Mouse (Mus musculus) limb, embryonic 13.5 days (tissue): Measurements from ENCODE around the gene Pip5k1b. TPM values are rescaled to one million over a fixed set of nuclear protein-coding genes. Genes with fewer than 3 reads are reported as not detected.

Source experiments
- ATAC-seq: fragments of 200-750 bp; cut with Nextera tagmentation; 2 replicates; pipeline ENCODE4 v1.8.0; 2017; ENCODE audit warnings: low read depth, moderate number of reproducible peaks, moderate TSS enrichment; ENCODE audit not compliant: low FRiP score
- H3K27ac ChIP-seq: fragments of 300-500 bp; sonication (generic); 2 replicates; pipeline ENCODE4 v1.5.1; 2015; ENCODE audit warnings: inconsistent platforms, mild to moderate bottlenecking, moderate library complexity
- H3K27me3 ChIP-seq: fragments of 300-500 bp; sonication (generic); 2 replicates; pipeline ENCODE4 v1.6.1; 2015; ENCODE audit warnings: mild to moderate bottlenecking, inconsistent platforms
- H3K36me3 ChIP-seq: fragments of 300-500 bp; sonication (generic); 2 replicates; pipeline ENCODE4 v1.6.1; 2015; ENCODE audit warnings: inconsistent platforms, mild to moderate bottlenecking, moderate library complexity
- H3K4me1 ChIP-seq: fragments of 300-500 bp; sonication (generic); 2 replicates; pipeline ENCODE4 v1.6.1; 2015; ENCODE audit warnings: inconsistent platforms
- H3K4me2 ChIP-seq: fragments of 300-500 bp; sonication (generic); replicated peaks from 2 replicates; pipeline ENCODE4 v1.6.1; 2015; ENCODE audit warnings: inconsistent platforms, mild to moderate bottlenecking, moderate library complexity
- H3K4me3 ChIP-seq: fragments of 300-500 bp; sonication (generic); 2 replicates; pipeline ENCODE4 v1.5.1; 2015; ENCODE audit warnings: moderate library complexity, mild to moderate bottlenecking, inconsistent platforms
- H3K9ac ChIP-seq: fragments of 300-500 bp; sonication (generic); 2 replicates; pipeline ENCODE4 v1.6.1; 2015; ENCODE audit warnings: mild to moderate bottlenecking, inconsistent platforms
- H3K9me3 ChIP-seq: fragments of 300-500 bp; sonication (generic); 2 replicates; pipeline ENCODE4 v1.6.1; 2016; ENCODE audit warnings: inconsistent platforms
- WGBS: fragments of 180-500 bp; shearing (Covaris S2); methylation state at CpG from one replicate; pipeline ENCODE4 v1.1.7; 2015; 5-methylcytosine and 5-hydroxymethylcytosine counted together
- polyA plus RNA-seq: library from polyadenylated mRNA; unstranded; fragments of >200 nt; fragmentation: Nextera tagmentation; extraction: Ambion mirVana; gene quantifications from 2 replicates; pipeline ENCODE4 v1.2.1, GENCODE M21; 2015

Gene Pip5k1b
- polyA plus RNA-seq = 0.56 and 0.65 TPM in 2 replicates

DNA sequence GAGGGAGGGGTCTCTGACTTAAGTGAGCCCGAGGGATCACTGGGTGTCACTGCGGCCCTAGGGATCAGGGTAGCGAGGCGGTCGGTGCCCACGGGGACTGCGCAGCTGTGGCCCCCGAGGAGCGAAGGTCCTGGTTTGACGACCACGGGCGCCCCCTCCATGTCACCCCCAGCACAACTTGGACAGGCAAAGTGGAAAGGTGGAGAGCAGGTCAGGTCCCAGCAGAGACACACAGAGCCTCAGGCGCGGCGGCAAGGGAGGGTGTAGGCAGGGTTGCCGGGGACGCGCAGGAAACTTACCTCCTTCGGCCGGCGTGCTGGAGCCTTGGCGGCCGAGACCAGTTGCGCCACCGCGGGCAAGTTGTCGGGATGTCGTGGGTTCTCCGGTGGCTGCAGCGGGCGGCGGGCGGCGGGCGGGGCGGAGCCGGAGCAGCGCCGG lies at the start of gene Pip5k1b:
Gene Pip5k1b (minus strand): TSS at position 407 of the 438 bp plus-strand sequence.
- 1% methylated on average over 30 of the region's 39 CpGs for WGBS
- Histone ChIP-seq H3K4me1 (peaks cover 24% of the 10 kb centered on the region), H3K4me3 (peak within 1 kb of the TSS; percentile 84), H3K36me3 (no peaks in the 10 kb centered on the region), H3K27me3 (peaks cover 53% of the 10 kb centered on the region), H3K9ac (peak within 1 kb of the TSS; percentile 81), H3K4me2 (peak within 1 kb of the TSS; percentile 96), H3K9me3 (no peaks in the 10 kb centered on the region), H3K27ac (no peak within 1 kb of the TSS)
- ATAC-seq = 0 out of 2 replicates have a peak, but pooled peaks have one; percentile 42

DNA sequence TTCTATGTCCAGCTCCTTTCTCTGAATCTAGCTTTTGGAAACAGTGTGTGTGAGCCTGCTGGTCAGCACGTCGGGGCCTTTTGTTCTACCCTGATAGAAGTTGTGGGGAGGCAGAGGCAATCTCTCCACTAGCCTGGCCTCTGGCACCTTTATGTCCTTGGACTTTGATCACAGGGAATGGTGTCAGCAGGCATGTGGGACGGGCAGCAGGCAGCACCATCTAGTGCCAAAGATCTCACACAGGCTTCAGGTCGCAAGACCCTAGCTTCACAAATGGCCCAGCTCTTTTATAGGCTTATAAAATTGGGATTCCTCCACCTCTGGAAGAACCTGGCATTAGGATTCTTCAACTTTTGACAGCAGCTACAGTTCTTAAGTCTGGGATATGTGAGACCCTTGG lies 48.4 kb upstream of the Pip5k1b start:
- Histone ChIP-seq H3K4me1 (no peaks in the 10 kb centered on the region), H3K4me2 (no peak overlapping the region), H3K27me3 (no peaks in the 10 kb centered on the region), H3K4me3 (no peak overlapping the region), H3K9me3 (peaks cover 7% of the 10 kb centered on the region; the same call in 1 of the 2 replicates), H3K27ac (no peak overlapping the region), H3K36me3 (no peaks in the 10 kb centered on the region), H3K9ac (no peak overlapping the region)
- ATAC-seq = no peak
- WGBS = 55% methylated on average over 4 of the region's 4 CpGs

DNA sequence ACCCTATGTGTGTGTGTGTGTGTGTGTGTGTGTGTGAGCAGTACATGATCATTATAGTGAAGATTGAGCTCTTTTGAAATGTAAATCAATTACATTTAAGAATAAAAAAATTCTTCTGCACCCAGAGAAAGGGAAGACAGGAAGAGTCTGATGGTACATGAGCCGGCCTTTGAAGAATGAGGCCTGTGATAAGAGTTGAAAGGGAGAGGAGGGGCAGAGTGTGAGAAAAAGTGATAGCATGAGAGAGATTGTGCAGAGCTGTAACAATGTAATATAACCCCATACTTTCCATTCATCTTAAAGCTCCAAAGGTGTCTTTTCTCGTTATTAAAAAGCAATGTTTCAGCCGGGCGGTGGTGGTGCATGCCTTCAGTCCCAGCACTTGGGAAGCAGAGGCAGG lies 47.8 kb upstream of the Pip5k1b start:
- no peak overlapping the region for H3K9ac ChIP-seq
- H3K36me3 ChIP-seq = no peaks in the 10 kb centered on the region
- peaks cover 7% of the 10 kb centered on the region; the same call in 1 of the 2 replicates for H3K9me3 ChIP-seq
- no peaks in the 10 kb centered on the region for H3K4me1 ChIP-seq
- 84% methylated on average over 4 of the region's 4 CpGs for WGBS
- H3K27me3 ChIP-seq = no peaks in the 10 kb centered on the region
- no peak for ATAC-seq
- H3K4me2 ChIP-seq = no peak overlapping the region
- no peak overlapping the region for H3K4me3 ChIP-seq
- no peak overlapping the region for H3K27ac ChIP-seq

DNA sequence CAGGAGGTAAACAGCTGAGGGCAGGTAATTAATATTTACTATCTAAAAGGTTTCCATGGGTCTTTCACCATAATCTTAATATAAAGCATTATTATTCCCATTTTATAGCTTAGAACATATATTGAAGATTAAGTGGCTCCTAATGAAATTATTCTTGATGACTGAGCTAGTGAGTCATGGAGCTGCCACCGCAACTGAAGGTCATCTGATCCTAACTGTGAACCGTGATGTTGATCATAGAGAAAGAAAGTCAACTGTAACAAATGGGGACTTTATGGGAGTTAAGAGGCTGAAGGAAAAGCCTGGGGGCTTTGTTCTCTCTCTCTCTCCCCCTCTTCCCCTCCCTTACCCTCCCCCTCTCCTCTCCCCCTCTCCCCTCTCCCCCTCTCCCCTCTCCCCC lies 31.1 kb upstream of the Pip5k1b start:
- 47% methylated on average over 2 of the region's 2 CpGs for WGBS
- Histone ChIP-seq H3K4me3 (no peak overlapping the region), H3K4me2 (no peak overlapping the region), H3K27ac (no peak overlapping the region), H3K36me3 (no peaks in the 10 kb centered on the region), H3K27me3 (no peaks in the 10 kb centered on the region), H3K4me1 (no peaks in the 10 kb centered on the region), H3K9me3 (no peaks in the 10 kb centered on the region), H3K9ac (no peak overlapping the region)
- ATAC-seq = no peak

DNA sequence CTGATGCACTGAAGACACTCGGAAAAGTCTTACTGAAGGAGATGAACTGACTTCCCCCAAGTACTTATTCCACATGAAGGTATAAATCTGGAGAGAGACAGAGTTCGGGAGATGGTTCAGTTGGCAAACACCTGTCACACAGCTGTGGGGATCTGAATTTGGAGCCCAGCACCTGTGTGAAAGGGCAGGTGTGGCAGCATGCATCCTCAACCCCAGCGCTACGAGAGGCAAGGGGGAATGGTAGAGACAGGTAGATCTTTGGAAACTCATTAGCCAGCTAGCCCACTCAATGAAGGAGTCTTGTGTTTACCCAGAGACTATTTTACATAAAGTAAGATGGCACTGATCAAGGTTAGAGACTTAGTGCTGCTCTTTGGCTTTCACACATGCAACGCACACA lies 29.5 kb upstream of the Pip5k1b start:
- no peak for ATAC-seq
- WGBS = 90% methylated on average over 5 of the region's 5 CpGs
- H3K4me3 ChIP-seq = no peak overlapping the region
- H3K9ac ChIP-seq = no peak overlapping the region
- H3K27me3 ChIP-seq = no peaks in the 10 kb centered on the region
- H3K9me3 ChIP-seq = no peaks in the 10 kb centered on the region
- no peaks in the 10 kb centered on the region for H3K4me1 ChIP-seq
- H3K36me3 ChIP-seq = no peaks in the 10 kb centered on the region
- H3K4me2 ChIP-seq = no peak overlapping the region
- H3K27ac ChIP-seq = no peak overlapping the region

DNA sequence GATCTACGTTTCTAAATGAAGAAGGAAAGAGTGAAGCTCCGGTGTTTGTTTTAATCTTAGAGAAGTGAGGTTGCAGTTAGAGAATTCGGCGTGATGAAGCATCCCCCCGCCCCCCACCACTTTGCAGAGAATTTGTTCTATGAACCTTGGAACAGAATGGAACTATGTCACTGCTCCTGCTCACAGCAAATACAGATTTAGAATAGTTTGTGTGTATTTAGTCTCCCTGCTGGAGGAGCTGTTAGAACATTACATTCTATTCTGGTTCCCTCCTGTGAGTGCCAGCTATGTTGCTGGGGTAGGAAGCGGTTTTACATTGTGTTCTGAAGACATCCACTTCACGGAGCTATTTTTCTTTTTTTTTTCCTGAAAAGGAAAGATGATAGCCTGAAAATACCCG lies 28.3 kb upstream of the Pip5k1b start:
- Histone ChIP-seq H3K4me1 (no peaks in the 10 kb centered on the region), H3K4me3 (no peak overlapping the region), H3K36me3 (no peaks in the 10 kb centered on the region), H3K9ac (no peak overlapping the region), H3K27me3 (no peaks in the 10 kb centered on the region), H3K4me2 (no peak overlapping the region), H3K9me3 (no peaks in the 10 kb centered on the region), H3K27ac (no peak overlapping the region)
- WGBS = 83% methylated on average over 8 of the region's 8 CpGs
- no peak for ATAC-seq

DNA sequence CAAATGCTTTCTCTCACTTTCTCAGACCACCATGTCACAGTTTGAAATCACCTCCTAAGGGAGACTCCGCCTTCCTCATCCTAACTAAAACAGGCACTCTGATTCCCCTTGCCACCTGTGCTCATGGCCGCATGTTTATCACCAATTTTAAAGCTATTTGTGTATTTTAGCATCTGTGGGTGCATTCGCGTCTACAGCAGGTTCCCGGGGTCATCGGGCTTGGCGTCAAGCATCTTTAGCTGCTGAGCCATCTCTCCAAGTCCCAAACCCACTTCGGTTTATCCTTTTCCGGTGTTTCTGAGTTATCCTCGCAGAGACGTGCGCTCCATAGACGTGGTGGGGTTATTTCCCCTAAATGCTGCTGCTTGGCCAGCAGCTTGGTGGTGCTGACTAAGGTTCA lies 20.5 kb upstream of the Pip5k1b start:
- Histone ChIP-seq H3K4me3 (no peak overlapping the region), H3K9me3 (no peaks in the 10 kb centered on the region), H3K4me1 (no peaks in the 10 kb centered on the region), H3K27ac (no peak overlapping the region), H3K9ac (no peak overlapping the region), H3K27me3 (no peaks in the 10 kb centered on the region), H3K4me2 (no peak overlapping the region), H3K36me3 (no peaks in the 10 kb centered on the region)
- 88% methylated on average over 13 of the region's 13 CpGs for WGBS
- ATAC-seq = no peak

DNA sequence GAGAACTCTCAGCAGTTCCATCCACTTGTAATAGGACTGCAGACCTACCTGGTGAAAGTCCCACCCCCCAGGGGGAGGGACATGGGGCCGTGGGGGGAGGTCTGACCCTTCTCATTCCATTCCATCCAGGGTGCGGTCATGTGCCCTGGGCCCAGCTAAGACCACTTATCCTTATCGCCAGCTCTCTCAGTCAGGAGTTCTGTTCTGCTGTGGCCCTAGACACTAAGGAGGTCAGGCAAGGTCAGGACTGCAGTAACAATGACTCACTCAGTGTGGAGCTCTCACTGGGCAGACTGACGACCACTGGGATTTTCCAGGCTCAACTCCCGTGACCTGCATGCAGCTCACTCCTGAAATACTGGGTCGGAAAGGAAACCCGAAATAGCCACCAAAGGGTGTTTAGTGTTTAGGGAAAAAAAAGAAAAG lies 16.1 kb upstream of the Pip5k1b start:
- Histone ChIP-seq H3K4me1 (no peaks in the 10 kb centered on the region), H3K9ac (no peak overlapping the region), H3K4me3 (no peak overlapping the region), H3K36me3 (no peaks in the 10 kb centered on the region), H3K9me3 (no peaks in the 10 kb centered on the region), H3K27me3 (no peaks in the 10 kb centered on the region), H3K27ac (no peak overlapping the region), H3K4me2 (no peak overlapping the region)
- ATAC-seq = no peak
- 47% methylated on average over 7 of the region's 7 CpGs for WGBS

DNA sequence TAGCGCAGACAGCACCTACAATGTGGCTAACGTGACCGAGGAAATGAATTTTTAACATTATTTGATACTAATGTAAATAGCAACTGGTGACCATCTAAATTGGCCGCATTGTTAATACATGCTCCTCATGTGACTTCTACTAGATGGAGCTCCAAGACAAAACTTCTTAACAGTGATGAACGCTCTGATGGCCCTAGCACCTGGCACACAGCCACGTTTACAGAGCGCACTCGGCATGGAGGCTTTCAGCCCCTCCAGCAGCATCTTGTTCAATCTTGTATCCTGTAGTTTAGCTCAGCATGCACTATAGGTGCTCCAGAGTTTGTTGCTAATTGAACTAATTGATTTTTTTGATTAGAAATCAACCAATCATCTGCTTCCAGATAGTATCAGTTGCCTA lies 15.3 kb upstream of the Pip5k1b start:
- Histone ChIP-seq H3K27me3 (no peaks in the 10 kb centered on the region), H3K9me3 (no peaks in the 10 kb centered on the region), H3K27ac (no peak overlapping the region), H3K36me3 (no peaks in the 10 kb centered on the region), H3K9ac (no peak overlapping the region), H3K4me3 (no peak overlapping the region), H3K4me1 (no peaks in the 10 kb centered on the region), H3K4me2 (no peak overlapping the region)
- no peak for ATAC-seq
- WGBS = 87% methylated on average over 8 of the region's 8 CpGs

DNA sequence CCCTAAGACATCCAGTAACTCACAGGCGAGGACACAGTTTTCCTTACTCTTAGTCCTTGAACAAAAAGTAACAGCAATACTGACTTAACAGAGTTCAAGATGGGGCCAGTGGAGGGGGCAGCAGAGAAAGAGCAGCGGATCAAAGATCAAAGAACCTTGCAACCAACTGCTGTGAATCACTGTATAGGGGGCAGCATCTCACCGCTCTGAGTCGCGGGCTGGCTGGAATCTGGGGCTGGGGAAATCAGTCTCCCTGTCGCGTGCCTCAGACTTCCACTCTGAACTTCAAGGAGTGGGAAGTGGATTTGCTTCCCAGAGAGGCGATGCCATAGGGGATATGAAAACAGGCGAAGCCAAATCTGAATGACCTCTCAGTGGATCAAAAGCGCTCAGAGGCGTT lies 1.8 kb upstream of the Pip5k1b start:
- Histone ChIP-seq H3K4me3 (no peak overlapping the region), H3K27me3 (peaks cover 53% of the 10 kb centered on the region), H3K27ac (no peak overlapping the region), H3K9ac (no peak overlapping the region), H3K4me2 (peak overlapping the region; percentile 96), H3K9me3 (no peaks in the 10 kb centered on the region), H3K36me3 (no peaks in the 10 kb centered on the region), H3K4me1 (peaks cover 24% of the 10 kb centered on the region)
- 2% methylated on average over 11 of the region's 11 CpGs for WGBS
- no peak for ATAC-seq

DNA sequence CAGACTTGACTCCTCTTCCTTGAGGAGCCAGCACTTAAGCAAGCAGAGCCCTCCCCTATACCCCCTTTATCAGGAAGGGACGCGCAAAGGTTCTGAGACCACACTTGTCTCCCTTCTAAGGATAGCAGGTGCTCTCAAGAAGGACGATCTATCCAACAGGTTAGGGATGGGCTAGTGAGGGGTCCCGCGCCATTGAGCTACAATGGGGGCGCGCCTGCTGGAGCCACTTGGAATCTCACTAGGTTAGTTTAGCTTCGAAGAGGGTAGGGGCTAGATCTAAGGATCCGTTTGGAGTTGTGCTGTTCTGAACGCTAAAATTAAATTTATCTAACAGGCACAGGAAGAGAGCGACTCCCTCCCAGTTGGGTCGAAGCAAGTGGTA lies 904 bp upstream of the Pip5k1b start:
- WGBS = 2% methylated on average over 12 of the region's 12 CpGs
- Histone ChIP-seq H3K27ac (no peak overlapping the region), H3K4me3 (peak overlapping the region; percentile 84), H3K4me2 (peak overlapping the region; percentile 96), H3K27me3 (peaks cover 53% of the 10 kb centered on the region), H3K9ac (peak overlapping the region; percentile 81), H3K9me3 (no peaks in the 10 kb centered on the region), H3K36me3 (no peaks in the 10 kb centered on the region), H3K4me1 (peaks cover 24% of the 10 kb centered on the region)
- ATAC-seq = peak; percentile 12; the same call in 1 of the 2 replicates

DNA sequence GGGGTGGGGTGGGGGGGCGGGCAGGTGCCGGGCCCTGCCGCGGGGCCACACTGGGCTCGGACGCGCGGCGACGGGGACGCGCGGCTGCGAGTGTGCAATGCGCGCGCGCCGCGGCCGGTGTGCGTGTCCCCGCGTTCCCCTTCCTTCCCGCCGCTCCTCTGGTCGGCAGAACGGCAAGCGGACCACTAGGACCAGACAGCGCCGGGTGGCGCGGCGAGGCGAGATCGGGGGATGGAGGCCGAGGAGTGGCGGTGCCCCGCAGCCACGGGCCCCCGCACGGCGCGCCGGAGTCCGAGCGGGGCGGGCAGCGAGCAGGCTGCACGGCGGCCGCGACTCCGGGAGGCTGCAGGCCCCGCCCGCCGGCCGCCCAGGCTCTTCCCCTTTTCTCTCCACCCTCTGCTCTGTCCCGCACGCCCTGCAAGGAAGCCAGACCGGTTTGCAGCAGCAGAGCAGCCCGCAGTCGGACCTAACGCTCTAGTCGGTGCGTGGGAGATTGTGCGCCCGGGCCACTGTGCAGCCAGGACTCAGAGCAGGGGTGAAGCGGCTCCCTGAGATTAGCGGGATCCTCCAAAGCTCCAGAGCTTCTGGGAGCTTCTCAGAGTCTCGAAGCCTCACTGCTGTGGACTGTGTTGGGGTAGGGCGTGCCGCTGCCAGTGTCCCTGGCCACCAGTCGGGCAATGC lies 372 bp upstream of the Pip5k1b start:
- Histone ChIP-seq H3K27me3 (peaks cover 53% of the 10 kb centered on the region), H3K4me1 (peaks cover 24% of the 10 kb centered on the region), H3K4me2 (peak overlapping the region; percentile 96), H3K9me3 (no peaks in the 10 kb centered on the region), H3K4me3 (peak overlapping the region; percentile 84), H3K27ac (no peak overlapping the region), H3K9ac (peak overlapping the region; percentile 81), H3K36me3 (no peaks in the 10 kb centered on the region)
- under 1% methylated on average over 41 of the region's 74 CpGs for WGBS
- peak; percentile 88 for ATAC-seq

DNA sequence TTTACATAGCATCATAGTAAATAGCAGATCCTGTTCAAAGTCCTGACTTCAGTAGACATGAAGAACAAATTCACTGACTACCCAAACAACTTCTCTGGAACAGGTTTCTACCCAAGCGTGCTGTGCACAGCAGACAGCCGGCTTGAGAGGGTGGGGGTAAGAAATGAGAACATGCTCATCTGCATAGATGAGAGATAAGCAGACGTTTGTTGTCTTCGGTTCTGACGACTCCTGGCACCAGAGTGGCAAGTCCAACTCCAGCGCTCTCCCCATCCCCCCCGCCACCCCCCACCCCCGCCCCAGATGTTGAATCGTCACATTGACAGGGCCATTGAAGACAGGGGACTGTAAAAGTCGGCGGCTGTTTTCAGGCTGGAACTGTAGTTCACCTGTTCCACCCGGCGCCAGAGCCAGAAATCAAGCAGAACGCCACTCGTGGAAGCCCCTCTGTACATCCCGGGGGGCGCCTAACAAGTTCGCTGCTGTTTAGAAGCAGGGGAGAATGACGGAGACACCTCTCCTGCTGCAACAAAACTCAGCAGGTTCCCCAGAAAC lies 684 bp downstream of the Pip5k1b start:
- Histone ChIP-seq H3K27me3 (peaks cover 53% of the 10 kb centered on the region), H3K9me3 (no peaks in the 10 kb centered on the region), H3K4me1 (peaks cover 24% of the 10 kb centered on the region), H3K27ac (no peak overlapping the region), H3K36me3 (no peaks in the 10 kb centered on the region), H3K9ac (peak overlapping the region; percentile 81), H3K4me3 (peak overlapping the region; percentile 84), H3K4me2 (peak overlapping the region; percentile 96)
- ATAC-seq = no peak
- 2% methylated on average over 19 of the region's 19 CpGs for WGBS
